Mouse (Mus musculus): ENCODE data around the gene Arhgap21. TPM values are rescaled to one million over a fixed set of nuclear protein-coding genes. Genes with fewer than 3 reads are reported as not detected.

Arhgap21 gene
- total and polyA plus RNA-seq, 3 experiments, result 21.1 to 64.9 (median 25.9) TPM

GRCm38 (mm10) chr2:20928454-20928853 lies 40.2 kb downstream of the Arhgap21 start:
- TF ChIP-seq POLR2AphosphoS5 (IDR thresholded peaks at IDR 0.05; ENCODE audit: insufficient replicate concordance, low read depth, low read length), result no peak
- no peak for ATAC-seq (ENCODE audit: extremely low read depth, insufficient number of reproducible peaks, low FRiP score, poor library complexity, severe bottlenecking)
- peaks cover 13% of the 10 kb centered on the region for H3K4me1 ChIP-seq (ENCODE audit: insufficient read depth, low read depth, low read length)

GRCm38 (mm10) chr2:20924938-20925337 lies 43.7 kb downstream of the Arhgap21 start:
- H3K9me3 ChIP-seq (replicated peaks), result no peaks in the 10 kb centered on the region
- ATAC-seq (ENCODE audit: extremely low read depth, insufficient number of reproducible peaks, low FRiP score, poor library complexity, severe bottlenecking), result no peak
- no peak overlapping the region for H3K4me3 ChIP-seq (ENCODE audit: low read depth, low read length)
- H3K27me3 ChIP-seq (ENCODE audit: insufficient read depth, low read length), result no peaks in the 10 kb centered on the region
- TF ChIP-seq POLR2AphosphoS5 (IDR thresholded peaks at IDR 0.05; ENCODE audit: insufficient replicate concordance, low read depth, low read length), result no peak
- no peak for TF ChIP-seq TAL1 (conservative IDR thresholded peaks at IDR 0.05; ENCODE audit: low read depth, low read length)
- no peak for TF ChIP-seq GATA2 (IDR thresholded peaks at IDR 0.05; ENCODE audit: borderline replicate concordance, low read depth, low read length)
- no peak for DNase-seq (ENCODE audit: low spot score)
- peaks cover 7% of the 10 kb centered on the region for H3K4me1 ChIP-seq (ENCODE audit: insufficient read depth, low read depth, low read length)
- H3K36me3 ChIP-seq (replicated peaks), result peaks cover 5% of the 10 kb centered on the region

More at GRCm38 (mm10) chr2:20928454-20928853, 40.2 kb downstream of the Arhgap21 start:
- peaks cover 14% of the 10 kb centered on the region for H3K36me3 ChIP-seq (replicated peaks)
- no peaks in the 10 kb centered on the region for H3K27me3 ChIP-seq (ENCODE audit: insufficient read depth, low read length)
- H3K9me3 ChIP-seq (replicated peaks), result no peaks in the 10 kb centered on the region
- no peak overlapping the region for H3K4me3 ChIP-seq (ENCODE audit: low read depth, low read length)
- no peak for DNase-seq (ENCODE audit: low spot score)

- no peak for TF ChIP-seq GATA1 (IDR thresholded peaks at IDR 0.05; ENCODE audit: borderline replicate concordance, low read length)
- TF ChIP-seq TAL1 (conservative IDR thresholded peaks at IDR 0.05; ENCODE audit: low read depth, low read length), result no peak
- TF ChIP-seq POLR2AphosphoS5 (IDR thresholded peaks at IDR 0.05; ENCODE audit: insufficient replicate concordance, low read depth, low read length), result no peak
- TF ChIP-seq CTCF (IDR thresholded peaks at IDR 0.05; ENCODE audit: low read depth, low read length), result no peak
- TF ChIP-seq GATA2 (IDR thresholded peaks at IDR 0.05; ENCODE audit: borderline replicate concordance, low read depth, low read length), result no peak
- H3K4me1 ChIP-seq (ENCODE audit: insufficient read depth, low read depth, low read length), result peaks cover 7% of the 10 kb centered on the region
- peaks cover 4% of the 10 kb centered on the region for H3K36me3 ChIP-seq (replicated peaks)
- ATAC-seq (ENCODE audit: extremely low read depth, insufficient number of reproducible peaks, low FRiP score, poor library complexity, severe bottlenecking), result no peak
- DNase-seq (ENCODE audit: low spot score), result no peak
- no peaks in the 10 kb centered on the region for H3K9me3 ChIP-seq (replicated peaks)
- no peaks in the 10 kb centered on the region for H3K27me3 ChIP-seq (ENCODE audit: insufficient read depth, low read length)
- H3K4me3 ChIP-seq (ENCODE audit: low read depth, low read length), result no peak overlapping the region
Measured at GRCm38 (mm10) chr2:20922366-20922765, 46.3 kb downstream of the Arhgap21 start.

GRCm38 (mm10) chr2:20921558-20921957 lies 47.1 kb downstream of the Arhgap21 start:
- Histone ChIP-seq H3K4me1 (ENCODE audit: insufficient read depth, low read depth, low read length) (peaks cover 5% of the 10 kb centered on the region), H3K36me3 (replicated peaks) (peaks cover 4% of the 10 kb centered on the region), H3K9me3 (replicated peaks) (no peaks in the 10 kb centered on the region), H3K27me3 (ENCODE audit: insufficient read depth, low read length) (no peaks in the 10 kb centered on the region), H3K4me3 (ENCODE audit: low read depth, low read length) (no peak overlapping the region)
- TF ChIP-seq POLR2AphosphoS5 (IDR thresholded peaks at IDR 0.05; ENCODE audit: insufficient replicate concordance, low read depth, low read length), result no peak
- TF ChIP-seq GATA2 (IDR thresholded peaks at IDR 0.05; ENCODE audit: borderline replicate concordance, low read depth, low read length), result no peak
- TF ChIP-seq CTCF (IDR thresholded peaks at IDR 0.05; ENCODE audit: low read depth, low read length), result no peak
- TF ChIP-seq TAL1 (conservative IDR thresholded peaks at IDR 0.05; ENCODE audit: low read depth, low read length), result no peak
- no peak for TF ChIP-seq GATA1 (IDR thresholded peaks at IDR 0.05; ENCODE audit: borderline replicate concordance, low read length)
- ATAC-seq (ENCODE audit: extremely low read depth, insufficient number of reproducible peaks, low FRiP score, poor library complexity, severe bottlenecking) (no peak), DNase-seq (ENCODE audit: low spot score) (no peak)

- ATAC-seq (ENCODE audit: extremely low read depth, insufficient number of reproducible peaks, low FRiP score, poor library complexity, severe bottlenecking) (no peak), DNase-seq (ENCODE audit: low spot score) (no peak)
- peaks cover 4% of the 10 kb centered on the region for H3K36me3 ChIP-seq (replicated peaks)
- no peaks in the 10 kb centered on the region for H3K9me3 ChIP-seq (replicated peaks)
- H3K27me3 ChIP-seq (ENCODE audit: insufficient read depth, low read length), result no peaks in the 10 kb centered on the region
- TF ChIP-seq POLR2AphosphoS5 (IDR thresholded peaks at IDR 0.05; ENCODE audit: insufficient replicate concordance, low read depth, low read length), result no peak
- no peak for TF ChIP-seq TAL1 (conservative IDR thresholded peaks at IDR 0.05; ENCODE audit: low read depth, low read length)
- no peak for TF ChIP-seq GATA1 (IDR thresholded peaks at IDR 0.05; ENCODE audit: borderline replicate concordance, low read length)
- no peak for TF ChIP-seq GATA2 (IDR thresholded peaks at IDR 0.05; ENCODE audit: borderline replicate concordance, low read depth, low read length)
- no peak for TF ChIP-seq CTCF (IDR thresholded peaks at IDR 0.05; ENCODE audit: low read depth, low read length)
- no peak overlapping the region for H3K4me3 ChIP-seq (ENCODE audit: low read depth, low read length)
- peaks cover 3% of the 10 kb centered on the region; the same call in 1 of the 2 replicates for H3K4me1 ChIP-seq (ENCODE audit: insufficient read depth, low read depth, low read length)
Measured at GRCm38 (mm10) chr2:20921021-20921420, 47.7 kb downstream of the Arhgap21 start.

GRCm38 (mm10) chr2:20914531-20915320 lies 54.0 kb downstream of the Arhgap21 start:
- no peak for ATAC-seq (ENCODE audit: extremely low read depth, insufficient number of reproducible peaks, low FRiP score, poor library complexity, severe bottlenecking)
- TF ChIP-seq CTCF (IDR thresholded peaks at IDR 0.05; ENCODE audit: low read depth, low read length) (no peak), GATA2 (IDR thresholded peaks at IDR 0.05; ENCODE audit: borderline replicate concordance, low read depth, low read length) (no peak), TAL1 (conservative IDR thresholded peaks at IDR 0.05; ENCODE audit: low read depth, low read length) (no peak), POLR2AphosphoS5 (IDR thresholded peaks at IDR 0.05; ENCODE audit: insufficient replicate concordance, low read depth, low read length) (no peak), GATA1 (IDR thresholded peaks at IDR 0.05; ENCODE audit: borderline replicate concordance, low read length) (no peak)
- H3K9me3 ChIP-seq (replicated peaks), result no peaks in the 10 kb centered on the region

More at GRCm38 (mm10) chr2:20914531-20915320, 54.0 kb downstream of the Arhgap21 start:
- DNase-seq (ENCODE audit: low spot score), result no peak
- H3K27me3 ChIP-seq (ENCODE audit: insufficient read depth, low read length), result no peaks in the 10 kb centered on the region
- peaks cover 33% of the 10 kb centered on the region for H3K36me3 ChIP-seq (replicated peaks)
- no peaks in the 10 kb centered on the region for H3K4me1 ChIP-seq (ENCODE audit: insufficient read depth, low read depth, low read length)
- H3K4me3 ChIP-seq (ENCODE audit: low read depth, low read length), result no peak overlapping the region

Data from G1E (cell line).